Mouse (Mus musculus) Patski (cell line): ENCODE data around the gene Gm10073. TPM values are rescaled to one million over a fixed set of nuclear protein-coding genes. Genes with fewer than 3 reads are reported as not detected.

Source experiments
- ATAC-seq: fragments of 100-300 bp; one replicate; pipeline ENCODE4 v1.8.0; 2021
- CTCF ChIA-PET: fragments of 350-600 bp; sonication (Branson Sonifier 250); formaldehyde crosslinking; loops from one replicate; lab custom pipeline; 2022; ENCODE audit warnings: inconsistent platforms; lab: Charles Lee
- POLR2A ChIA-PET: fragments of 350-600 bp; sonication (Branson Sonifier 250); formaldehyde crosslinking; loops from one replicate; lab custom pipeline; 2022; ENCODE audit warnings: antibody characterized with exemption, inconsistent platforms; lab: Charles Lee
- DNase-seq: peaks from one replicate; pipeline ENCODE4 v3.0.0-alpha.2; 2011; ENCODE audit warnings: low read depth, low spot score
- H3K27me3 ChIP-seq: fragments of 371-371 bp; one replicate; pipeline ENCODE4 v1.5.1; 2021
- CTCF ChIP-seq: fragments of 100-300 bp; IDR thresholded peaks from one replicate; pipeline ENCODE4 v1.5.1; 2021
- in situ Hi-C: fragments of 300-500 bp; cut with MboI; formaldehyde crosslinking; loops from 3 replicates; pipeline ENCODE4 v1.11.1; 2018; ENCODE audit warnings: low pct_unique_long_range_greater_than_20kb, mixed read lengths
- polyA plus RNA-seq: library from polyadenylated mRNA; unstranded; gene quantifications from one replicate; pipeline ENCODE4 v1.2.3, GENCODE M21; 2021

Gene Gm10073
- polyA plus RNA-seq, 1 experiment from 2014 or later, result 34.6 TPM

DNA sequence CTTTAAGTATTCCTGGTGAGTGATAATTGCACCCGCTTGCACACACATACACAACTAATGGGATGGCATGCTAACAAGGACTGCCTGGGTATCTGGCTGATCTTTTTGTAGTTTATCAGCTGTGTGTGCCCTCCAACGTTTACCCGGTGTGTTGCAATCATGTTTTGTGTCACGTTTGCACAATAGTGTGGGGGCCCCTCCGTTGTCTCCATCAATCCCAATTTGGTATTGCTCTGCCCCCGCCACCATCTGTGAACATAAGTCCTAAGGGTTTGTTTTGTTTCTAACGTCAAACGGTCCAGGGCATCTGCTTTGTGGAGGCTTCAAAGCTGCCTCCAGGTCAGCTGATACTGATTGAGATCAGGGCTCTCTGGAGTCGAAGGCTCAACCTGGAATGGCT lies 13.4 kb downstream of the Gm10073 start:
- ChIA-PET CTCF (interaction anchor here (0.9 to 2.9 kb wide), 9 partner anchors 10 to 147 kb away, joined by 3 to 81 read pairs (median 5); no protein-coding TSS in a partner anchor), POLR2A (interaction anchor here (1.1 to 1.2 kb wide), 2 partner anchors 8 to 126 kb away, joined by 4 read pairs; no protein-coding TSS in a partner anchor)
- no peak for TF ChIP-seq CTCF
- no peaks in the 10 kb centered on the region for H3K27me3 ChIP-seq
- in situ Hi-C loops, result loop anchor here (5.0 kb wide), 1 partner anchor 82 kb away; no protein-coding TSS in a partner anchor
- no peak for DNase-seq
- ATAC-seq, result no peak

DNA sequence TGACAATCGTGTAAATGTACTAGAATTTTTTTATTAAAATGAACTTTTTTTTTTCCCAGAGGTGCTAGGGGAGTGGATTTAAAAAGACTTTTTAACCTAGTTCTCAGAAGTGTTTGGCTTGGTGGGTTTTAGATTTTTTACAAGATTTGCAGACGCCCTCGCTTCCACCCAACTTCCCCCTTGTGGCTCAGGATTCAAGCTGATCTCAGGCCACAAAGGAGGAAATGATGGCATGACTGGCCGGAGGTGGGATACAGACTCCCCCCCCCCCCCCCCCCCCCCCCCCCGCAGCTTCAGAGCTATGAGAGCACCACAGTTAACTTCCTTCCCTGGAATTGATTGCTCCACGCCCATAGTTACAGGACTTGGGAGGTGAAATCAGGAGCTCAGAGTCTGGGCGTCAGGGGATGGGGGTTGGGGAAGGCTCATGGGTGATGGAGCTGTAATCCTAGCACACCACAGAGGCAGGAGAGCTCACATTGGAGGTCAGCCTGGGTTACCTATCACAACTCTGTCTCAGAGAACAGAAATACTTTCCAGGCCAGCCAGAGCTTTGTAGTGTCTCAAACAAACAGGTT lies 17.1 kb downstream of the Gm10073 start:
- TF ChIP-seq CTCF, result no peak
- H3K27me3 ChIP-seq, result no peaks in the 10 kb centered on the region
- ChIA-PET CTCF (interaction anchor here (1.0 kb wide), 1 partner anchor 89 kb away, joined by 3 read pairs; no protein-coding TSS in a partner anchor), POLR2A (no interaction called here)
- in situ Hi-C loops, result no loop called here
- DNase-seq (no peak), ATAC-seq (no peak)

DNA sequence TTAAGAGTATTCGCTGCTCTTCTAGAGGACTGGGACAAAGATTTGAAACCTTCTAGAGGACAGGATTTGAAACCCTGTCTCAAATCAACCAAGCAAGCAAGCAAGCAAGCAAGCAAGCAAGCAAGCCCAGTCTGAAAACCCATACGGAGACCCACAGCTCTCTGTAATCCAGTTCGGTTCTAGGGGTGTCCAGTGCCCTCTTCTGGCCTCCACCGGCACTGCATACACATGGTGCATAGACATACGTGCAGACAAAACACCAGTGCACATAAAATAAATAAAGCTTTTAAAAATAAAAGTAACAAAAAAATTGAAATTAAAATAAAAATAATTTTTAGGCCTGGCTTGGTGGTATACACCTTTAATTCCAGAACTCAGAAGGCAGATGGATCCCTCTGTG lies 19.2 kb downstream of the Gm10073 start:
- ChIA-PET POLR2A (no interaction called here), CTCF (no interaction called here)
- DNase-seq, result no peak
- no peaks in the 10 kb centered on the region for H3K27me3 ChIP-seq
- no peak for ATAC-seq
- no peak for TF ChIP-seq CTCF
- in situ Hi-C loops, result no loop called here

DNA sequence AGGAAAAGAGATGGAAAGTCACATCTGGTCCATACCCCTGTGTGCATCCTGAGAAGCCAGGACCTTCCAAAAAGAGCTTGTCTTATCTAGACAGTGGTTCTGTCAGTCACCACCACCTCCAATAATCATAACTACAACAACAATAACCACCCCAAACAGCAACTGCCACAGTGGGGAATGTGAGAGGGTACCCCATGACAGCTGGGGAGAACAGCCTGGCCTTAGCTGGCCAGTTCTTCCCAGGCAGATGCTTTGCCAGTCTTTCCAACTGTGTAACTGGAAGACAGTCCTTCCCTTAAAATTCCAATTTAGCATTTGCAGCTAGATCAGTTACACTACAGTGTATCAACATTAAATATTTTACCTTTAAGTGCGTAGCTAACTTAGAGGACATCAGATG lies 22.4 kb downstream of the Gm10073 start:
- no peak for TF ChIP-seq CTCF
- no peak for DNase-seq
- CTCF ChIA-PET, result interaction anchor here (0.9 to 3.3 kb wide), 4 partner anchors 10 to 118 kb away, joined by 3 to 12 read pairs (median 4); no protein-coding TSS in a partner anchor
- in situ Hi-C loops, result no loop called here
- POLR2A ChIA-PET, result no interaction called here
- no peaks in the 10 kb centered on the region for H3K27me3 ChIP-seq
- ATAC-seq, result no peak

DNA sequence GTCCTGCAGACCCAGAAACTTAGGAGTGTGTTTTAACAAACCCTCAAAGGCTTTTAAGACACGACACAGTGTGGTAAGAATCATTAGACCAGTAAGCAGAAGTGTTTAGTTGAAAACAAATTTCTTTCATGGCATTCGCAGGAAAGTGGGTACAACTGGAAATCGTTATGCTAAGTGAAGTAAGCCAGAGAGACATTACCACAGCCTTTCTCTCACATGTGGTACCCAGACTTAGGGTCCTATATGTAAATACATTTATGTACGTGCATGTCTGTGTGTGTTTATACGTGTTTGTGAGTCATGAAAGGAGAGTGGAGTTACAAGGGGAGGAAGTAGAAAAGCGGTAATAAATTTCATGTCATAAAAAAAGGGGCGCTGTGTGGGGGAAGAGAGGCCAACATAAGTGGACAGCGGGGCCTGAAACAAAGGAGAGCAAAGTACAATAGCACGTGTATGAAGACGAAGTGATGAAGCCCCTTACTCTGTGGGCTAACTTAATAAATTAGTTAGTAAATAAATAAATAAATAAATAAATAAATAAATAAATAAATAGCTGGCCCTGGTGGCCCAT lies 24.8 kb downstream of the Gm10073 start:
- no peak for TF ChIP-seq CTCF
- in situ Hi-C loops, result no loop called here
- H3K27me3 ChIP-seq, result no peaks in the 10 kb centered on the region
- DNase-seq (no peak), ATAC-seq (no peak)
- ChIA-PET CTCF (interaction anchor here (1.7 to 3.3 kb wide), 2 partner anchors 12 to 14 kb away, joined by 4 to 12 read pairs; no protein-coding TSS in a partner anchor), POLR2A (interaction anchor here (0.6 kb wide), 1 partner anchor 14 kb away, joined by 3 read pairs; no protein-coding TSS in a partner anchor)

DNA sequence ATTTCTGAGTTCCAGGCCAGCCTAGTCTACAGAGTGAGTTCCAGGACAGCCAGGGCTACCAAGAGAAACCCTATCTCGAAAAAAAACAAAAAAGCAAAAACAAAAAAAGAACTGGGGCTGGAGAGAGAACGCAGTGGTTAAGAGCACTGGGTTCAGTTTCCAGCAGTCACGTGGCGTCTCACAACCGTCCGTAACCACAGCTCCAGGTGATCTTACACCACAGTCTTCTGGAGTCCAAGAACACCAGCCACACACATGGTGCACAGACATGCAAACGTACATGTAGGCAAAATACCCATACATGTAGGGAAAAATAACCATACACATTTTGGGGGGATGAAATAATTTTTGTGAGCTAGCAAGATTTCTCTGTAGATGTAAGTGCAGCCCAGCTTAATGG lies 26.5 kb downstream of the Gm10073 start:
- DNase-seq (no peak), ATAC-seq (no peak)
- TF ChIP-seq CTCF, result no peak
- POLR2A ChIA-PET, result no interaction called here
- CTCF ChIA-PET, result no interaction called here
- no peaks in the 10 kb centered on the region for H3K27me3 ChIP-seq
- in situ Hi-C loops, result no loop called here

DNA sequence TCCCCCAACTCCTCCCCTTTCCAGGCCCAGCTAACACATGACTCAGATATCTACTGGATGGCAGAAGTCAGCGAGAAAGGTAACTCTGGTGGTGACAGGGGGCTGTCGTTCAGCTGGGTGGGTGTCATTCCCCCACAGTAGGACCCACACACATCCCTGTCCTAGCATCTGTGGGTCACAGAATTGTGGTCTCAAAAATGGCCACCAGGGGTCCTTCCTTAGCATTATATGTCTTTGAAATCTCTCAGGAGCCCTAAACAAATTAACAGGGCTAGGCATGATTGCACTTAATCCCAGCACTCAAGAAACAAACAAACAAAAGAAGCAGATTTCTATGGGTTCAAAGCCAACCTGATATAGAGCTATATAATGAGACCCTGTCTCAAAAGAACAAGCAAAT lies 28.1 kb downstream of the Gm10073 start:
- no peak for DNase-seq

DNA sequence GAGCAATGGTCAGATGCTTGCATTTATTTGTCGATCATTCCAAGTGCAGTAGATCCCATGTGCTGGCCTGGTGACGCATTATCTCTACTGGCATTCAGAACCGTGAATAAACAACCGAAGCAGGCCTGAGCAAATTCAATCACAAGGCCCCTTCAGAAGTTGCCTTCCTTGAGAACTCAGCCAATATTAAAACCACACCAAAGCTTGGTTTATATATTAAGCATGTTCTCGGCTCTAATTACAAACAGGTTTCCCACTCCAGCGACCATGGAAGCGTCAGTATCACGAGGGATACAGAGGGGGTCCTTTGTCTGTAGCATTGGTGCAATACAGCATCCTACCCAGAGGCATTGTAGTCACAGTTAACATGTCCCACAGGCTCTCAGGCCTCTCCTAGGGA lies 30.2 kb downstream of the Gm10073 start:
- H3K27me3 ChIP-seq, result no peaks in the 10 kb centered on the region
- ATAC-seq (no peak), DNase-seq (no peak)
- in situ Hi-C loops, result no loop called here
- no peak for TF ChIP-seq CTCF
- POLR2A ChIA-PET, result no interaction called here
- CTCF ChIA-PET, result interaction anchor here (1.2 to 1.5 kb wide), 5 partner anchors 15 to 131 kb away, joined by 3 to 5 read pairs (median 4); no protein-coding TSS in a partner anchor

More for the DNA sequence above, 28.1 kb downstream of the Gm10073 start:
- TF ChIP-seq CTCF, result peak; percentile 62
- ChIA-PET CTCF (interaction anchor here (0.7 to 1.6 kb wide), 6 partner anchors 11 to 112 kb away, joined by 3 to 5 read pairs (median 3); no protein-coding TSS in a partner anchor), POLR2A (no interaction called here)
- in situ Hi-C loops, result no loop called here
- no peak for ATAC-seq
- H3K27me3 ChIP-seq, result no peaks in the 10 kb centered on the region

DNA sequence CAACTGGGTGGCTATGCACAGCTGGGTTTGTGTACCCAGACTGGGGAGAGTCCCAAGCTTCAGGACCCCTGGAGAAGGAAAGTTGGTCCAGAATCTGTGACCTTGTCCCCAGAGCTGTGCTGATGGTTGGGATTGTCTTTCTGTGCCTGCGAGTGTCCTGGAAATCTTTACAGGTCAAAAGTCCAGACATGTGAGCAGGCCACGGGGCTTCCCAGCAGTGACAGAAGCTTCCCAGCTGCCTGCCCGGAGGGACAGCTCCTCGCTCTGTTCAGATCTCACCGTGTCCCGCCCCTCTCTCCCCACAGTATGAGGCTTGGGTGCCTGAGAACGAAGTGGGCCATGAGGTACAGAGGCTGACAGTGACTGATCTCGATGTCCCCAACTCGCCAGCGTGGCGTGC lies 32.3 kb downstream of the Gm10073 start:
- H3K27me3 ChIP-seq, result no peaks in the 10 kb centered on the region
- TF ChIP-seq CTCF, result no peak
- in situ Hi-C loops, result no loop called here
- DNase-seq, result no peak
- CTCF ChIA-PET, result interaction anchor here (1.4 to 2.4 kb wide), 3 partner anchors 14 to 108 kb away, joined by 3 to 11 read pairs (median 4); no protein-coding TSS in a partner anchor
- POLR2A ChIA-PET, result no interaction called here
- ATAC-seq, result no peak

DNA sequence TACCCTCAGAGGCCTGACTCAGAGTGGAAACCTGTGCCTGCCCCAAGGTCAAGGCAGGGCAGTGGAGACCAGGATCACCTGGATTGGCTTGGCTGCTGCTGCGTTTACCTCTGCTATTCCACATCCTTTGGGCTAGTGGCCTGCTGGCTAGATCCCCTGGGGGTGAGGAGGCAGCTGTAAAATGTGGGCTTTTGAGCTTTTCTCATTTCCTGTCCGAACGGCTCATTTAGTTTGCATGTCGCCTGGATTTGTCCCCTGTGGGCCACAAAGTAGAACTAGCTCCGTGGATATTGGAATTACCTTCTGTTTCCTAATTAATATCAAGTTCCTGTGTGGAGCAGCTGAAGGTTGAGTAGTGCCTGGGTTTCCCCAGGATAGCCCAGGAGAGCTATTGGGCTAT lies 34.1 kb downstream of the Gm10073 start:
- H3K27me3 ChIP-seq, result no peaks in the 10 kb centered on the region
- POLR2A ChIA-PET, result no interaction called here
- no peak for TF ChIP-seq CTCF
- CTCF ChIA-PET, result interaction anchor here (1.1 to 2.4 kb wide), 3 partner anchors 22 to 135 kb away, joined by 3 to 11 read pairs (median 3); no protein-coding TSS in a partner anchor
- no peak for DNase-seq
- in situ Hi-C loops, result loop anchor here (5.0 kb wide), 1 partner anchor 107 kb away; no protein-coding TSS in a partner anchor
- ATAC-seq, result no peak
